Mouse (Mus musculus) layer of hippocampus, adult 11-12 months (tissue): ENCODE data around the gene Kcnn1.
"Not testable (repeated sequence)": the region's sequence is repeated elsewhere in the genome, so short reads cannot be mapped to it uniquely, and the experiment has no call there.

Experiments used
- DNase-seq: peaks from one replicate; pipeline ENCODE4 v3.0.0; 2022; ENCODE audit warnings: low spot score

The Kcnn1 gene

DNA sequence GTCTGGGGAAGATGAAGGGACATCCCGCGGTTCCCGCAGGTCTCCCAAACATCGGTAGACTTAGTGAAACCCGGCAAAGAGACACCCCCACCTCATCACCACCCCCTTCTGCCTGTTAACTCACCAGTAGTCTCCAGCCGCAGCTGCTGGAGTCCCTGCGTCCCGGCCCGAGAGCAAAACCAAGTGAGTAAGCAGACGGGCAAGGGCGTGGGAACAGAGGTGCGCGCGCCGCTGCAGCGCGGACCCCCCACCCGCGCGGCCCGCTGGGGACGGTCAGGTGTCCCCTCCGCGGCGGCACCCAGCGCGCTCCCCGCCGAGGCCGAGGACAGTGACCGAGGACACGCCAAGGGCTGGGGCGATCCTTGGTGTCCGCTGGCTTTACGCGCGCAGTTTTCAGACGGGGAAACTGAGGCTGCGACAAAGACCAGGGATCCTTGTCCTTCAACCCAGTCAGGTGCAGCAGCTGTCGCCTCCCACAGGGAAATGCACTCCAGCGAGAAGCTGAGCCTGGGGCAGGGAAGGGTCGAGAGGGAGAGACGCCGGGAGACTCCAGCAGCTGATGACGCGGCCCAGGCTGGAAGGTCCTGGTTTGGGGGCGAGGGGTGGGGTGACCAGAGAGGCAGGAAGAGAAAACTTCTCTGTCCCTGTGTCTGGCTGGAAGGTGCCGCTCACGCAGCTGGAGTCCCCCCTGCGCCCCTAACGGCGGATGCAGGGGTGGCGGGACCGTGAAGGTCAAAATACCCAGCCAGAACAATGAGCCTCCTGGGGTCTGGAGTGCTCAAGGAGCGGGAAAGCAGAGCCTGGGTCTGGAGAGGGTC, at the start of gene Kcnn1:
Kcnn1 (minus strand) TSS at position 435 of the 818 bp plus-strand sequence.
- no peak for DNase-seq

DNA sequence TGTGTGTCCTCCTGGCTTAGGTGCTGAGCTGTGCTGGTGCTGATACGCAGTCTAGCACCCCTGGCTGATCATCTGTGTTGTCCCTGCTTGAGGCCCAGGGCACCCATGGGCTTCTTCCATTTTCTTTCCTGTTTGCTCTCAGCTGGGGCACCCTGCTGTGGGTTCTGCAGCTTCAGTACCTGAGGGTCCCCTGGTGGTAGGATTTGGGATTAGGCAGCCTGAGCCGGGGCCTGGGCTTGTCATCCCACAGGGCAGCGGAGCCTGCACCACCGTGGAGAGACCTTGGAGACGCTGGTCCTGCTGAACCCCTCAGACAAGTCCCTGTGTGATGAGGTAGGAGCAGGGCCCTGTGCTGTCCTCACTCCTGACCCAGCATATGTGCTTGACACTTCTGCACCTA, 48.5 kb upstream of the Kcnn1 start:
- no peak for DNase-seq

DNA sequence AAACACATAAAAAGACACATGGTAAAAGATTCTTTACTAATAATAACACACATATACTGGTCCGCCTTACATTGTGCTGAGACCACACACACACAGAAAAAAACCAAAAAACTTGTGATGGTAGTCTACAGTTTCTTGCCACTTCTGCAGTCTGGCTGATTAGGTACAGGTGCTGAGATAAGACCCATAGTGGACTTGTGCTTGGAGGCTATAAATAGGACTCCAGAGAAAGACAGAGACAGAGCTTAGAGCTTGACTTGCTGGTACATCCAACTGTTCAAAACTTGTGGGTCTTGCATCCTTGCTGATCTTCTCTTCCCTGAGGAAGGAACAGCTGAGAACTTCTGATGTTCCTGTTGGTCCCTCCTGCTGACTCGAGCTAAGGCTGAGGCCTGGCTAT, 44.5 kb upstream of the Kcnn1 start:
- no peak for DNase-seq

DNA sequence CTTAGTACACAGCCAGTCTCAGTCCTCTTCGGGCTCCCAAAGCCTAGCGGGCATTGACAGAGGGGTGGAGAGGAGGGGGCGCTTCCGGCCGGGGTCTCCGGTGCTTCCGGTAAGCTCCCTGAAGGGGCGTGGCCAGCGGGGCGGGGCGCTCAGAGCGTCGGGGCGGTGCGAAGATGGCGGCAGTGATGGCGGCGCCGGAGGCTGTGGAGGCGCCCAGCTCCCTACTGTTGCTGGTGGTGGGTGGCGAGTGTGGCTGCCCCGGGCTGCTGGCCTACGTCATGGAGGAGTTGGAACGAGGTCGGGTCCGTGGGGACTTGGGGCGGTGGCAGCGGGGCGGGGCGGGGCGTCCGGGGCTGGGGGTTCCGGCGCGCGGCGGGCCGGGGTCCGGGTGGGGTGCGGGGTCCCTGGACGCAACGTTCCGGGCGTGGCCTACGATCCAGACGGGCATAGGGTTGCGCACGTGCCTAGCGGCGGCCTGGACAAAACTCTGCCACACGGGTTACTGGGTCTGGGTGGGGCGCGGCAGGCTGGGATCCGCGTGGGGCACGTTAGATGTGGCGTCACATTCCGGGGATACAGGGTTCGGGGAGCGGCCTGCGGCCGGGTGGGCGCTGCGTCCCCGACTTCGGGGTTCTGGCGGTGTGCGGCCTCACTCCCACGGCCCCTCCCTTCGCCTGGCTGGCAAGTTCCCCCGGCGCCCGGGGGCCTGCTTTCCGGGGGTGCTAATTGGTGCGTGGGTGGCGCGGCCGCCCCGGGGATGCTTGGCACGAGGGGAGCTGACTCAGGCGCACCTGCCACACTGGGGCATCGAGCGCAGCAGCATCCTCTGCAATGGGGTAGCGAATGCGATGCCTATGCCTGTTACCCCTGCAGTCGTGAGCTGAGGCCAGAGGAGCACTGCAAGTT, 43.0 kb upstream of the Kcnn1 start, which contains the start of gene Map1s:
Map1s (plus strand) TSS at position 102 of the 906 bp plus-strand sequence.
- DNase-seq: peak; percentile 84

DNA sequence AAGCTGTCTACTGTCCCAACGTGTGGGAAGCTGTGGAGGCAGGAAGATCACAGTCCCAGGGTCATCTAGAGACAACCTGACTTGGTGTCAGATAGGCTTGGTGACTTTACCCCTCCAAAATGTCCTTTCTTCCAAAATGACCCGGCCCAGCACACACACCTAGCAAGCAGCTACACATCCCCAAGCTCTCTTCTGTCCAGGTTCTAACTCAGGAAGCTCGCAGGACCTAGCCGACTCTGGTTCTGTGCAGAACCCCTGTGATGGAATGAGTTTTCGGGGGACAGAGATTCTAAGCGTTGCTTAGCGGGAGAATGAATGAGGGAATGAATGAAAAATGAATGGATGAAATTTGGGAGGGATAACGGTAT, 42.4 kb upstream of the Kcnn1 start:
- DNase-seq: no peak

DNA sequence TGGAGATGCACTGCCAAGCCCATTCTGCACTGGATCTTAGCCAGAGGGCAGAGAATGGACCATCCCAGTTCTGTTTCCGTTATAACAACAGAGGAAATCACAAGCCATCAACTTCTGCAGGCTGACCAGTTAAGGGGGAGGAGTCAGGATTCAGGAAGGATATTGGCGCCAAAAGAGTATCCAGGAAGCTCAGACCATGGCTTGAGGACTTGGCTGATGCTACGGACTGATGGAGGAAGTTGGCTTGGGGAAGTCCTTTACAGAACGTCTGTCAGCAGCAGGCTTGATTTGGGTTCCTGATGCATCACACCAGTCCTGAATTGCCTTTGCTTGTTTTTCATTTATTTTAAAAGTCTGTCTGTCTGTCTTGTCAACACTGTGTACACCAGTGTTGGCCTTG, 41.5 kb upstream of the Kcnn1 start:
- DNase-seq: no peak

DNA sequence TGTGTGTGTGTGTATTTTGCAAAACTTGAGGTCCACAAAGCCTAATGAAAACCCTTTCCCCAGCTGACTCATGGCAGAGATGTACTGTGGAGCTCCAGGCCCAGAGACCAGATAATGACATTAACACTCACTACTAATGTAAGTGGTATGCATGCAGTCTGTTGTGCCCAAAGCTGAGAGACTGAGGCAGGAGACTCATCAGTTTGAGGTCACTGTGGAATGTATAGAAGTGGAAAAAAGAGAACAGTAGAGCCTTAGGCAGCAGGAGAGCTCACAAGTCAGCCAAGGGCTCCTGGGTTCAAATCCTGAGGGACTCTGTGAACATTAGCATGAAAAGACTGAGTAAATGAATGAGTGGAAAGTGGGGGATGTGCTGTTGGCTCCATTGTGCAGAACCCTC, 40.5 kb upstream of the Kcnn1 start:
- DNase-seq: no peak

DNA sequence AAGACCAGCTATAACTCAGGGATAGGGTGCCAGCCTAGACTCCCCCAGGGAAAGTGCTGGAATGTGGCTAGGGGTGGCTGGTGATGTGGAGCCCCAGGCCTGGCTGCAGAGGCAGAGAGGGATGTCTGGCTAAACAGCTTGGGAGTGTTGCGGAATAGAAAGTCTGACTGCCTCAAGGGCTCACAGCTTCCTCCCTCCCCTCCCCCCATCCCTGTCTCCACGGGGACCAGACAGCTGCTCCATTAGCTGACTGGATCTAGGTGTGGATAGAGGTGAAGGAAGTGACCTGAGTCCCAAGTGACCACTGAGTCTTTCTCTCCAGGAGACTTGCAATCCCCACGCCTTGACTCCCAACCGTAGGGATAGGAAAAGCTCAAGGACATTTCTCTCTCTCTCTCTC, 40.1 kb upstream of the Kcnn1 start:
- no peak for DNase-seq

DNA sequence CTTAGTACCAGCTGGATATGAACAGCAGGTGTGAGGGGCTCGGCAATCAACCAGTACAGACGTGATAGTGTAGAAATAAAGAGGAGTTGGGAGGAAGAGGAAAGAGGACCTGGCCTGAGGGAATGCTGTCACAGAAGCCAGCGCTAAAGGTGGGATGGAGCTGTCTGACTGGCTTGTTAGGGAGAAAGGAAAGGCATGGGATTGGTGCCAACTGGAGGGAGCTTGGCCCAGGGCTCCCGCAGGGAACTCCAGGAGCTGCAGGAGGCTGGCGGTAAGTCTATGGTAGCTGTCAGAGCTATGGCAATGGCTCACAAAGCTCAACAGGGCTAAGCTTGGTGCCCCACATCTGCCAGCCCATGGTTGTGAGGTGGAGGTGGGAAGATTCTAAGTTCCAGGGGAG, 39.2 kb upstream of the Kcnn1 start:
- no peak for DNase-seq

DNA sequence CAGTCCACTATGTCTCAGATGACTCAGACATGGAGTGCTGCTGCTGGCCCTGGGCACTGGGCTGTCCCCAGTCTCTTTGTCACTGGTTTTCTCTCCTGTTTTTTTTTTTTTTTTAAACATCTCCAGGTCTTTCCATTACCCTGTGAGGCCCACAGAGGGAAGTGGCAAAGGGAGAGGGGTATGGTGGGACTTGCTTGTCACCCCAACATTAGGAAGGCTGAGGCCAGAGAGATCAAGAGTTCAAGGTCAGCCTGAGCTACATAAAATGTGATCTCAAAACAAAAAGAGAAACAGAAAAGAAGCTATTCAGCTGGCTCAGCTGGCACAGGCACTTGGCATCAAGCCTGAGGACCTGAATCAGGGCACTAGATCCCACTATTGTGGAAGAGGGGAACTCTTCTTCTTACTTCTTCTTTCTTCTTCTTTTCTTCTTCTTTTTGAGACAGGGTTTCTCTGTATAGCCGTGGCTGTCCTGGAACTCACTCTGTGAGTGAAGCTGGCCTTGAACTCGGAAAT, 37.9 kb upstream of the Kcnn1 start:
- DNase-seq: no peak

DNA sequence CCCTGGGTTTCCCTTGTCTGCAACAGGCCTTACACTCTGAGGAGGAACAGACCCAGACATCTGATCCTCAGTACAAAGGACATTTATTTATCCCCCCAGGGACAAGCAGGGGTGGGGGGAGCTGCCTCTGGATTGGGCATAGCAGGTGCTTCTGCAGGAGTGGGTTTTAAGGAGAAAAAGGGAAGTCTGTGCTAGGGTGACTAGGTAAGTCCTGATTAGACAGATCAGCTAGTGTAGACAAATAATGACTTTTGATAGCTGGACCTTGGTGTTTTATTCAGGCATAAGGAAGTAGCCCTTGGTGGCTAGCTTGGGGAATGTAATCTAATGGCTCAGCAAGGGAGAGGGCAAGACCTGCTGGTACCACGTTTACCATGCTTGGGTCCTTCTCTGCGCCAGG, 36.2 kb upstream of the Kcnn1 start:
- no peak for DNase-seq

DNA sequence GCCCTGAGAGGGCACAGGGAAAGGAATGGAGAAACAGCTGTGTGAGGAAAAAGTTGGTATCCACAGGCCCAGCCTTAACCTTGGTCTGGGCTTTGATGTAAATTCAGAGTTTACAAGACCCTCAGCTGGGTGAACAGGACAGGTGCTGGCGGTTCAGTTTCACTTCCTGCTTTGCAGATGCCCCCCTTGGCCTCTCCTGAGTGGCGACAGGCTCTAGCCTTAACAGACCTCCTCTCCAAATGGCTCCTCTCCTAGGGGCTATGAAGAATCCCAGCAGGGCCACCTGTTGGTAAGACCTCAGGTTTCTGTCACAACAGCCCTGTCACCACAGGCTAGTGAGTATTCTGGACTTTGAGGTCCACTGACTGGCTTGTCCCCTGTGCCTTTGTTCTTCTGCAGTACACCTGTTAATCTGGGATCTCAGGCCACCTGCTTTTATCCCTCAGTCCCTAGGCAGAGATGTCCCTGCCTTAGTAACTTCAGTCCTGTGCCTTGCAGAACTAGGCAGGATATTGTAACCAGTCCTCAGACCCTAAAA, 35.7 kb upstream of the Kcnn1 start:
- DNase-seq: no peak

DNA sequence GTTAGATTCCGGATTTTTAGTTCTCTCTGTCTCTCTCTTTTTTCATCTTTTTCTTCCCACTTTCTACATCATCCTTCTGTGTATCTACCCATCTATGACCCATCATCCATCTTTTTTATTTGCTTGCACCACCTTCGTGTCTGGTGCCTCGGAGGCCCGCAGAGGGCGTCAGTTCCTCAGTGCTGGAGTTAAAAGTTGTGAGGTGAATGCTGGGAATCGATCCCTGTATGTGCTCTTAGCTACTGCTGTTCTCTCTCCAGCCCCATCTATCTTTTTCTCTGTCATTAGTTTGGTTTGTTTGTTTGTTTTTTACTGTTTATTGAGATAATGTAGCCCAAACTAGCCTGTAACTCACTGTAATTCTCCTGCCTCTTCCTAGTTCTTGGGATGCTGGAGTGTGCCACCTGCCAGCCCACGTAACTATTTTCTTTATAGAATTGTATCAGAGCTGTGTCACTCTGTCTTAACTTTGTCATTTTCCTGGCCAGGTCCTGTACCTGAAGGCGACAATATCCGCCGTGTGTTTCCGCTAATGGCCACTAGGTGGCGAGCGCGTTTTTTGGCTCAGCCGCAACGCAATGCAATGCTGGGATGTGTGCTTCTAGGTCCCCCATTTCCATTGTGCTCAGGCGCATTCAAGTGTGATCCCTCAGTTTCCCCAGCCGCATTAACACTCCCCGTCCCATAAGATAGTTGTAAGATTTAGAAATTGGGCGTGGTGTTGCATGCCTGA, 34.8 kb upstream of the Kcnn1 start:
- peak; percentile 88 for DNase-seq

DNA sequence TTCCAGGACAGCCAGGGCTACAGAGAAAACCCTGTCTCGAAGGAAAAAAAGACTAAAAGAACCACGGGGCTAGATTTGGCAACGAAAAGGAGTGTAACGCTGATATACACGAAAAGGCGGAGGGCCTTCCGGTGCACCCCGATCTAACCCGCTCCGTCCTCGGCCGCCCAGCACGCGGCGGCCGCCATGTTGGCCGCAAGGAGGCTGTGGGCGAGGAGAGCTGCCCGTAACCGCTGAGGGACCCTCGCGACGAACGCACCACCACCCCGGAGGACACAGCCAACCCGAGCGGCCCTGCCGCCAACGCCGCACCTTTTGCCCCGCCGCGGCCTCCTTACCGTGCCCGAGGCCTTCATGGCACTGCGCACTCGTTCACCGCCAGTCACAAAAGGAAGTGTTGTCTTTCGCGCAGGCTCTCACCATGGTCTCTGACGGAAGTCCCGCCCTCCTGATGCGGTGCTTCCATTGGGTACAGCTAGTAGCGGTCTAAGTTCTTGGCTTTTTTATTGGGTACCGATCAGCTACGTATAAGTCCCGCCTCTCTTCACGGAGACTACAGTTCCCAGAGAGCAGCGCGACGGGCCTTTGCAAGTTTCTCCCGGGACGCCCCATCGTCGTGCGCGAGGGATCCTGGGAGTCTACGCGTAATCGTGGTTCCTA, 34.1 kb upstream of the Kcnn1 start, which contains the start of gene Rpl18a:
Rpl18a (minus strand) TSS at position 392 of the 660 bp plus-strand sequence.
- DNase-seq: peak; percentile 98

DNA sequence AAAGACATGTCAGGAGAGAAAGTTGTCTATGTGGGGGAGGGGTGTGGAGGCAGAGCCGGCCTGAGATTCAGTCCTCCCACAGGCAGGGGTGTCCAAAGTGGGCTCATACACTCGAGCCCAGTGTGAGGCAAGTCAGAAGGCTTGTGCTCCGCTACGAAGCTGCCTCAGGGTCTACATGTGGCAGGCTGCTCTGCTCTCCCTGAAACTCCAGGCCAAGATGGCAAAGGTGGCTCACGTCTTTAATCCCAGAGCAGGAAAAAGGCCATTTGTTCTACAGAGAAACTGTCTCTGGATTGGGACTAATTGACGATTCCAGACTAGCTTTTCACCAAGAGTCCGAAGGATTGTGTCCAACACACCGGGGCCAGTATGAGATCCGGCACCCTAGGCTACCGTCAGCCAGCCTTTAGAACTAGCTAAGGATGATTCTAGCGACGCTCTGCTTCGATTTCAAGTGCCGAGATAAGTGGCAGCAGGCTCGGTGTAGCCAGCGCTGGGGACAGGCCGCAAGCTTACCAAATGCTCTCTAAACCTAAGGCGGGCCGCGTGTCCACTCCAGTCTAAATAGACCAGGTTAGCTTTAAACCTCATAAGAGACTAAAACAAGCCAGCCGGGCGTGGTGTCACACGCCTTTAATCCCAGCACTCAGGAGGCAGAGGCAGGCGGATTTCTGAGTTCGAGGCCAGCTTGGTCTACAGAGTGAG, 33.4 kb upstream of the Kcnn1 start:
- DNase-seq: no peak

DNA sequence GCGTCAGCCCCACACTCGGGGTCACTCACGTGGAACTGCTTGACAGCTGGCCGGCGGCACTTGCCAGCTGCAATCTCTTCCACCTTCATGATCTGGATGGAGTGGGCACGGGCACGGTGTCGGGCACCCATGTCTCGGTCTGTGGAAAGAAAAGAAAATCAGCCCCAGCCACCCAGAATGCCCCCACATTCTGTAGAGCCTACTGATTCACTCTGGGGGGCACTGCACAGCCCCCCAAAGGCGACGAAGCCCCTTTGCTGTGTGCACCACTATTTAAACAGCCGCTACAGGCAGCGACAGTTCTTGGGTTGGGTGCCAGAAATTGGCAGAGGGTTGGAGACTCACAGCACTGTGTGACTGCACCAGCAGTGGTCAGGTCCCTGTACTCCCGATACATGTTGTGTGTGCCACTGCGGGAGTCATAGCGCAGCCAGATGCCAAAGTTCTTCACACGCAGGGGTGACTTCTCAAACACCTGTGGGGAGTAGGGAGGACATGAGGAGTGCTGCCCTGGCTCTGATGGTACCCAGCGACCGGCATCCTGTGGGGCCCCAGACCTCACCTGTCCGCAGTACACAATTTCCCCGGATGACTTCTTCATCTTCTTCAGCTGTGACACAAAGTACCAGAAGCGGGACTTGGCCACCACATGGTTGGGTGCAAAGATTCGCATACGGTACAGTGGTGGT, 32.7 kb upstream of the Kcnn1 start:
- not testable (repeated sequence) for DNase-seq

DNA sequence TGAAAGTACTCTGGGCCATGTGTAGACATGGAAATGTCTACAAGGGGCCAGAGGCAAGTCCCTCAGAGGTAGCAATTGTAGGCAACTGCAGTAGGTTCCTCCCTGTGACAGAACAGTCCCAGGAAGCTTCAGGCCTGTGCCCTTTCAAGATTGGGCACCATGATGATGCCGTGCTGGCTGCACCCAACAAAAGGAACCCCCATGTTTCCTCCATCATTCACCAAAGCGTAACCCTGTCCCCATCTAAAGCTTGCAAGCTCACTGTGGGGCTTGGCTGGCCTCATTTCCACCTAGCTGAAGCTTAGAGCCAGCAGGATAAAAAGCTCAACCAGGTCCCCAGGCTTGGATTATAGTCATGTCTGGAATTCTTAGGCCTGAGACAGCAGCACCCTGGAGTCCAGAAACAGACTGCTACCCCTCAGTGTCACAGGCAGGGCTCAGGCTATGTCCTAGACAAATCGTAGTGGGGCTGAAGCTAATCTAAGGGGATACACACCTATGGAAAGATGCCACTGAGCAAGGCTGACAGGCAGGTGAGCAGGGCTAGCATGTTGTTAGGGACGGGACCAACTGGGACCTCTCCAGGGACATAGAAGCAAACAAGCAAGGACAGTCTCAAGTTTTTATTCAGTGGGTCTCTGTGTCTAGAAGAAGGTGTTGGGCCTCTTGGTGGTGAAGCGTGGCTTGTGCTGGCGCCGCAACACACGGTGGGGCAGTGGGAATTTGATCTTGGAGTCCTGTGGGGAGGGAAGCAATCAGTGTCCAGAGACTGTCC, 31.9 kb upstream of the Kcnn1 start:
- no peak for DNase-seq

DNA sequence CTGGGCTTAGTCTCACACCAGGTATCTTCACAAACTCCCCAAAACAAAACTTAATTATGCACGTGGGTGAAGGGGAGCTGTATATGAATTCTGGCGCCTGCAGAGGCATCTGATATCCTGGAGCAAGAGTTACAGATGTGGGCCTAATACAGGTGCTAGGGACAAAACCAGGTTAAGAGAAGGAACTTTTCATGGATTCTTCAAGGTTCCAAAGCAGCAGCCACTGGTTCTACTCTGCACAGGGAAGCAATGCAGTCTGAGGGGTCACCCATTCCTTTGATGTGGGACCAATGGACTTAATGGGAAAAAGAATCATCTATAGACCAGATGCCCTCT, 31.3 kb upstream of the Kcnn1 start:
- DNase-seq: no peak

DNA sequence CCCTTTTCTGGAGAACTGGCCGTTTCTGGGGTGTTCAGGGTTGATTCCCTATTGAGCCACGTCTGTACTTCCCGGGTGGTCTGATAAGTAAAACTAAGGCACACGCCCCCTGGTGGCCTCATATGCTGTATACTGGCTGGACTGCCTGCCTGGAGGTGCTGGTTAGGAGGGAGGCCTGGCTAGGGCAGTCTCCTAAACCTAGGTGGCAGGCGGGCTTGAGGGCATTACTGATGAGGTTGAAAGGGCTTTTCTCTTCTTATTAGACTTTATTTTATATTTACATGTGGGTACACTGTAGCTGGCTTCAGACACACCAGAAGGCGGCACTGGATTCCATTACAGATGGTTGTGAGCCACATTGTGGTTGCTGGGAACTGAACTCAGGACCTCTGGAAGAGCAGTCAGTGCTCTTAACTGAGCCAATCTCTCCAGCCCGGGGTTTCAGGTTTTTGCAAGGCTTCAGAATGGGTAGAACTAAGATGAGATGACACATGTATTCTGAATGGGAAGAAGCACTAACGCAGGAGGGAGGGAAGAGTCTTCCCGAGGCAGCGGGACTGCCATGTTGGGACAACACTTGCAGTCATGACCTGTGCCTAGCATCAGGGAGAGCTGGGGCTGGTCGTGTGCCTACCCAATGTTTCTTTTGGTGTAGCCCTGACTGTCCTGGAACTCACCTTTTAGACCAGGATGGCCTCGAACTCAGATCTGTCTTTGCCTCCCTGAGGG, 30.8 kb upstream of the Kcnn1 start:
- peak; percentile 82 for DNase-seq
